11 mouse cellular contexts compared by ENCODE assay signal in the genomic region with DNA sequence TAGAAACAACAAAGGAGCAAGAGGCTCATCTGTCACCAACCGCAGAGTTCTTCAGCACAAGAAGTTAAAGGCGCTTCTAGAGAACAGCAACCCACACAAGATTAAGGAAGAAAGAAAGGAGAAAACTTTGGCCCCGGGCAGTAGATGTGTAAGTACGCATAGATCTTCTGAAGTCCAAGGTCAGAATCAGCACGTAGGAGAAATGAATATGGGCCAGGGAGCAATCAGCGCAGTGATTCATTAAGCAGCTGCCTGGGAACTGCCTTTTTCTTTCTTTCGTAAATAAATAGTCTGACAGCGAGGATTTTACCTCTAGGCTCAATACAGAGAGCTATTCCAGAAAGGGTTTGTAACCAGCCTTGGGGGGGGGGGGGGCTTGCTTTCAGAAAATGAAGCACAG.
DNase-seq lines count a peak whose midpoint lies in the region; ATAC-seq lines count a peak whose summit lies in the region.
"Had no signal": no experiment of that assay in that cellular context is flagged by ENCODE, and none has a peak within 500 bp of the region (broad histone marks: within the 10 kb centered on the region; RNA-seq: fewer than 3 reads in every experiment).

No protein-coding gene starts in this region.

- H3K27ac ChIP-seq in intestine, embryonic 16.5 days (ENCODE audit: low read length), result peak overlapping the region; percentile 59
- H3K27ac ChIP-seq: limb, embryonic 10.5 days had no signal

- 0 out of 2 replicates have a peak, but pooled peaks cover 4% of the 10 kb centered on the region for H3K4me1 ChIP-seq in intestine, embryonic 16.5 days (ENCODE audit: control insufficient read depth, insufficient read depth, low read length)
- H3K4me1 ChIP-seq: megakaryocyte, embryonic 14.5 days had no signal

- H3K36me3 ChIP-seq in intestine, embryonic 16.5 days (ENCODE audit: control insufficient read depth, insufficient read depth, low read length), result no peaks in the 10 kb centered on the region
- H3K36me3 ChIP-seq: limb, embryonic 10.5 days had no signal

- 26% methylated on average over 8 of the region's 8 CpGs for WGBS in intestine, embryonic 16.5 days

- DNase-seq in embryo, embryonic 10 days (ENCODE audit: low spot score), result peak; percentile 12
- DNase-seq in embryo, embryonic 10.5 days (ENCODE audit: low spot score), result no peak
- peak; percentile 13 for DNase-seq in kidney, adult 9 months
- DNase-seq in kidney, postnatal 25 days, result no peak
- peak; percentile 21 for DNase-seq in adrenal gland, postnatal 14 days
- DNase-seq in layer of hippocampus, adult 18-20 months (ENCODE audit: low spot score in 2 of 2), result no peak
- DNase-seq in left cerebral cortex, adult 18-20 months (ENCODE audit: low spot score in 2 of 2), result no peak
- DNase-seq: liver, postnatal 0 days had no signal

- no peak overlapping the region for H3K4me3 ChIP-seq in intestine, embryonic 16.5 days (ENCODE audit: low read length)
- H3K4me3 ChIP-seq: limb, embryonic 10.5 days; megakaryocyte, embryonic 14.5 days had no signal

- no peaks in the 10 kb centered on the region for H3K9me3 ChIP-seq in intestine, embryonic 16.5 days (ENCODE audit: control insufficient read depth, low read length)
- H3K9me3 ChIP-seq: limb, embryonic 10.5 days; megakaryocyte, embryonic 14.5 days had no signal

- H3K9ac ChIP-seq in intestine, embryonic 16.5 days (ENCODE audit: low read depth, low read length), result no peak overlapping the region
- H3K9ac ChIP-seq: liver, postnatal 0 days had no signal

- H3K4me2 ChIP-seq in intestine, embryonic 16.5 days (ENCODE audit: low read depth, low read length), result no peak overlapping the region

- peak; percentile 94 for ATAC-seq in intestine, embryonic 16.5 days

- H3K27me3 ChIP-seq in intestine, embryonic 16.5 days (replicated peaks; ENCODE audit: control insufficient read depth, insufficient read depth, low read length), result no peaks in the 10 kb centered on the region
- H3K27me3 ChIP-seq: megakaryocyte, embryonic 14.5 days had no signal

Comparison
In these comparisons a context has a peak if more than half of its experiments do, and no peak if none do; other contexts are left out.
1. DNase-seq: peak in embryo, embryonic 10 days (single experiment), kidney, adult 9 months (single experiment) and adrenal gland, postnatal 14 days (single experiment); none in embryo, embryonic 10.5 days (single experiment), kidney, postnatal 25 days (0 of 2), layer of hippocampus, adult 18-20 months (0 of 2) and left cerebral cortex, adult 18-20 months (0 of 2).